Mouse (Mus musculus) cortical plate, adult 2 months (tissue): ENCODE results near the gene Isg20l2. TPM values are rescaled to one million over a fixed set of nuclear protein-coding genes. Genes with fewer than 3 reads are reported as not detected.

ENCODE experiments used
- H3K27ac ChIP-seq: fragments of 200-500 bp; 2 replicates; pipeline ENCODE4 v1.5.1; 2012; ENCODE audit warnings: low read length, control low read depth, inconsistent platforms; ENCODE audit not compliant: insufficient read depth
- H3K4me1 ChIP-seq: fragments of 200-500 bp; 2 replicates; pipeline ENCODE4 v1.6.1; 2011; ENCODE audit warnings: low read length; ENCODE audit not compliant: control insufficient read depth, insufficient read depth
- H3K4me3 ChIP-seq: fragments of 200-500 bp; 2 replicates; pipeline ENCODE4 v1.5.1; 2011; ENCODE audit warnings: mild to moderate bottlenecking, low read length, control low read depth; ENCODE audit not compliant: insufficient read depth
- CTCF ChIP-seq: fragments of 200-500 bp; IDR thresholded peaks from 2 replicates; pipeline ENCODE4 v1.5.1; 2011; ENCODE audit warnings: mild to moderate bottlenecking, control low read depth, low read length; ENCODE audit not compliant: insufficient read depth; ENCODE audit errors: extremely low read depth
- POLR2A ChIP-seq: fragments of 200-500 bp; IDR thresholded peaks from 2 replicates; pipeline ENCODE4 v1.6.1; 2011; ENCODE audit warnings: mild to moderate bottlenecking, low read length, control low read depth; ENCODE audit not compliant: insufficient read depth; ENCODE audit errors: extremely low read depth
- polyA plus RNA-seq: library from polyadenylated mRNA; depleted of rRNA; stranded (reverse); fragments of >200 nt; gene quantifications from 2 replicates; pipeline ENCODE4 v1.2.3, GENCODE M21; 2012; rRNA removed

Gene Isg20l2
- polyA plus RNA-seq, 1 experiment: 12.0 TPM

- Histone ChIP-seq H3K4me3 (no peak overlapping the region), H3K4me1 (no peaks in the 10 kb centered on the region), H3K27ac (no peak overlapping the region)
These were observed 53.5 kb downstream of the Isg20l2 start for GRCm38 (mm10) chr3:87983627-87984026.

GRCm38 (mm10) chr3:87984094-87984493, 54.0 kb downstream of the Isg20l2 start:
- Histone ChIP-seq H3K4me3 (no peak overlapping the region), H3K27ac (no peak overlapping the region), H3K4me1 (no peaks in the 10 kb centered on the region)
- no peak for TF ChIP-seq CTCF
- TF ChIP-seq POLR2A: no peak

More at GRCm38 (mm10) chr3:87983627-87984026, 53.5 kb downstream of the Isg20l2 start:
- no peak for TF ChIP-seq CTCF

- Histone ChIP-seq H3K27ac (peak overlapping the region; percentile 29; the same call in 1 of the 2 replicates), H3K4me3 (no peak overlapping the region), H3K4me1 (no peaks in the 10 kb centered on the region)
- TF ChIP-seq CTCF (no peak), POLR2A (no peak)
These were observed 55.6 kb downstream of the Isg20l2 start for GRCm38 (mm10) chr3:87985505-87986320.

GRCm38 (mm10) chr3:87986868-87987267, 56.8 kb downstream of the Isg20l2 start:
- TF ChIP-seq CTCF (peak; percentile 91), POLR2A (no peak)
- Histone ChIP-seq H3K4me3 (no peak overlapping the region), H3K4me1 (no peaks in the 10 kb centered on the region), H3K27ac (no peak overlapping the region)

- peak overlapping the region; percentile 9; the same call in 1 of the 2 replicates for H3K4me3 ChIP-seq
- H3K4me1 ChIP-seq: no peaks in the 10 kb centered on the region
- no peak overlapping the region for H3K27ac ChIP-seq
- TF ChIP-seq POLR2A (no peak), CTCF (no peak)
These were observed 57.5 kb downstream of the Isg20l2 start for GRCm38 (mm10) chr3:87987633-87988032.

GRCm38 (mm10) chr3:87988068-87988467, 58.0 kb downstream of the Isg20l2 start:
- H3K4me3 ChIP-seq: no peak overlapping the region
- TF ChIP-seq CTCF (no peak), POLR2A (no peak)
- H3K27ac ChIP-seq: no peak overlapping the region
- H3K4me1 ChIP-seq: no peaks in the 10 kb centered on the region

- no peak overlapping the region for H3K4me3 ChIP-seq
- H3K27ac ChIP-seq: no peak overlapping the region
- TF ChIP-seq CTCF (no peak), POLR2A (no peak)
- peaks cover 2% of the 10 kb centered on the region; the same call in 1 of the 2 replicates for H3K4me1 ChIP-seq
These were observed 59.8 kb downstream of the Isg20l2 start for GRCm38 (mm10) chr3:87989935-87990334.

Other genes with a start within 250 kb of the Isg20l2 start
- 0.38 and 0.81 TPM in 2 replicates for gene Lrrc71, start 181.7 kb upstream of the Isg20l2 start, polyA plus RNA-seq
- gene Ntrk1, start 135.2 kb upstream of the Isg20l2 start, polyA plus RNA-seq: 0.40 TPM in 1 of 2 replicates, not detected in the other
- gene Insrr, start 133.4 kb upstream of the Isg20l2 start, polyA plus RNA-seq: 0.25 and 0.27 TPM in 2 replicates
- gene Pear1, start 106.0 kb upstream of the Isg20l2 start, polyA plus RNA-seq: 9.6 and 9.9 TPM in 2 replicates
- 0.04 TPM in 1 of 2 replicates, not detected in the other for gene Sh2d2a, start 83.6 kb upstream of the Isg20l2 start, polyA plus RNA-seq
- gene Prcc, start 44.7 kb upstream of the Isg20l2 start, polyA plus RNA-seq: 36.6 and 37.2 TPM in 2 replicates
- 169 and 175 TPM in 2 replicates for gene Hdgf, start 24.0 kb upstream of the Isg20l2 start, polyA plus RNA-seq
- 69.2 and 72.4 TPM in 2 replicates for gene Mrpl24, start 10.8 kb upstream of the Isg20l2 start, polyA plus RNA-seq
- 45.0 and 48.7 TPM in 2 replicates for gene Rrnad1, start 403 bp downstream of the Isg20l2 start, polyA plus RNA-seq
- gene Crabp2, start 18.4 kb downstream of the Isg20l2 start, polyA plus RNA-seq: 5.2 and 6.2 TPM in 2 replicates
- gene Nes, start 40.8 kb downstream of the Isg20l2 start, polyA plus RNA-seq: 3.1 and 3.6 TPM in 2 replicates
- gene Bcan, start 69.9 kb downstream of the Isg20l2 start, polyA plus RNA-seq: 378 and 380 TPM in 2 replicates
- gene Hapln2, start 97.3 kb downstream of the Isg20l2 start, polyA plus RNA-seq: 38.5 and 52.4 TPM in 2 replicates
- 14.1 and 14.3 TPM in 2 replicates for gene Gpatch4, start 112.8 kb downstream of the Isg20l2 start, polyA plus RNA-seq
- gene Naxe, start 128.2 kb downstream of the Isg20l2 start, polyA plus RNA-seq: 93.2 and 94.3 TPM in 2 replicates
- gene Ttc24, start 148.0 kb downstream of the Isg20l2 start, polyA plus RNA-seq: not detected in 2 replicates
- gene Iqgap3, start 151.7 kb downstream of the Isg20l2 start, polyA plus RNA-seq: 0.59 and 0.96 TPM in 2 replicates
- gene Mef2d, start 212.1 kb downstream of the Isg20l2 start, polyA plus RNA-seq: 128 and 131 TPM in 2 replicates